Mouse (Mus musculus) left cerebral cortex, postnatal 4 days (tissue): ENCODE data around the gene Rnf10. TPM values are rescaled to one million over a fixed set of nuclear protein-coding genes. Genes with fewer than 3 reads are reported as not detected.

Experiments used
- DNase-seq: peaks from one replicate; pipeline ENCODE4 v3.0.0-alpha.2; 2022
- intact Hi-C: fragments of 180-260 bp; cut with DNase I; formaldehyde crosslinking; loops from one replicate; pipeline ENCODE4 v1.15.1; 2025
- total RNA-seq, 2 experiments: library from RNA; stranded (reverse); gene quantifications; 2 replicates each; pipeline ENCODE4 v1.2.3; 2021

Gene Rnf10
- total RNA-seq, 2 experiments from 2014 or later: 262 to 280 TPM

GRCm38 (mm10) chr5:115237803-115238728 is 34.6 kb downstream of the Rnf10 start:
- intact Hi-C loops: loop anchor here (5.0 to 10.0 kb wide), 2 partner anchors 46 to 113 kb away; partner anchors contain the start of gene Cabp1
- peak; percentile 89 for DNase-seq

- peak; percentile 92 for DNase-seq
- intact Hi-C loops: loop anchor here (5.0 to 10.0 kb wide), 2 partner anchors 44 to 111 kb away; partner anchors contain the start of gene Cabp1
Measured at GRCm38 (mm10) chr5:115235786-115236263, 36.9 kb downstream of the Rnf10 start, which contains the start of gene Pop5. TSS of gene Pop5 (plus strand) at chr5:115235836.

- peak; percentile 46 for DNase-seq
- intact Hi-C loops: loop anchor here (5.0 to 10.0 kb wide), 2 partner anchors 43 to 111 kb away; partner anchors contain the start of gene Cabp1
Measured at GRCm38 (mm10) chr5:115235323-115235771, 37.4 kb downstream of the Rnf10 start.

- no peak for DNase-seq
- intact Hi-C loops: loop anchor here (10.0 kb wide), 1 partner anchor 110 kb away; no protein-coding TSS in a partner anchor
Measured at GRCm38 (mm10) chr5:115234519-115234918, 38.2 kb downstream of the Rnf10 start.

GRCm38 (mm10) chr5:115233031-115233780 is 39.5 kb downstream of the Rnf10 start:
- DNase-seq: no peak
- intact Hi-C loops: loop anchor here (10.0 kb wide), 1 partner anchor 108 kb away; no protein-coding TSS in a partner anchor

GRCm38 (mm10) chr5:115232516-115232915 is 40.2 kb downstream of the Rnf10 start:
- intact Hi-C loops: loop anchor here (10.0 kb wide), 1 partner anchor 108 kb away; no protein-coding TSS in a partner anchor
- DNase-seq: no peak

GRCm38 (mm10) chr5:115231552-115232120 is 41.1 kb downstream of the Rnf10 start:
- intact Hi-C loops: loop anchor here (10.0 kb wide), 1 partner anchor 107 kb away; no protein-coding TSS in a partner anchor
- DNase-seq: no peak

- intact Hi-C loops: loop anchor here (10.0 kb wide), 1 partner anchor 106 kb away; no protein-coding TSS in a partner anchor
- no peak for DNase-seq
Measured at GRCm38 (mm10) chr5:115230830-115231551, 41.7 kb downstream of the Rnf10 start.

- intact Hi-C loops: no loop called here
- no peak for DNase-seq
Measured at GRCm38 (mm10) chr5:115222485-115222884, 50.2 kb downstream of the Rnf10 start.

- intact Hi-C loops: no loop called here
- peak; percentile 70 for DNase-seq
Measured at GRCm38 (mm10) chr5:115220931-115221640, 51.6 kb downstream of the Rnf10 start.

GRCm38 (mm10) chr5:115217998-115218397 is 54.7 kb downstream of the Rnf10 start:
- no peak for DNase-seq
- intact Hi-C loops: no loop called here

GRCm38 (mm10) chr5:115215273-115216185 is 57.2 kb downstream of the Rnf10 start:
- no peak for DNase-seq
- intact Hi-C loops: no loop called here

GRCm38 (mm10) chr5:115214864-115215263 is 57.8 kb downstream of the Rnf10 start:
- DNase-seq: peak; percentile 66
- intact Hi-C loops: no loop called here

- DNase-seq: no peak
- intact Hi-C loops: no loop called here
Measured at GRCm38 (mm10) chr5:115212861-115213260, 59.8 kb downstream of the Rnf10 start.

GRCm38 (mm10) chr5:115212451-115212850 is 60.2 kb downstream of the Rnf10 start:
- no peak for DNase-seq
- intact Hi-C loops: no loop called here

GRCm38 (mm10) chr5:115210380-115210779 is 62.3 kb downstream of the Rnf10 start:
- DNase-seq: no peak

GRCm38 (mm10) chr5:115208601-115209000 is 64.1 kb downstream of the Rnf10 start:
- intact Hi-C loops: no loop called here
- no peak for DNase-seq

More at GRCm38 (mm10) chr5:115210380-115210779, 62.3 kb downstream of the Rnf10 start:
- intact Hi-C loops: no loop called here

GRCm38 (mm10) chr5:115207892-115208291 is 64.8 kb downstream of the Rnf10 start:
- intact Hi-C loops: no loop called here
- DNase-seq: no peak
